Mouse (Mus musculus) left cerebral cortex, postnatal 14 days (tissue): ENCODE data around the gene Wfikkn1. TPM values are rescaled to one million over a fixed set of nuclear protein-coding genes. Genes with fewer than 3 reads are reported as not detected.

Experiments
- DNase-seq, 2 experiments: peaks; one replicate each; pipeline ENCODE4 v3.0.0; 2021 to 2022; ENCODE audit warnings: low spot score in 2 of 2, mixed read lengths in 1 of 2
- intact Hi-C: fragments of 180-260 bp; cut with DNase I; formaldehyde crosslinking; loops from one replicate; pipeline ENCODE4 v1.15.1; 2025
- microRNA-seq, 2 experiments: library from miRNA; unstranded; fragments of <30 nt; microRNA quantifications; one replicate each; pipeline ENCODE4 v1.2.0; 2022
- total RNA-seq, 2 experiments: library from RNA; stranded (reverse); gene quantifications; 2 replicates each; pipeline ENCODE4 v1.2.3; 2021

The Wfikkn1 gene
- total RNA-seq, 2 experiments from 2014 or later: 1.1 to 1.8 TPM

DNA sequence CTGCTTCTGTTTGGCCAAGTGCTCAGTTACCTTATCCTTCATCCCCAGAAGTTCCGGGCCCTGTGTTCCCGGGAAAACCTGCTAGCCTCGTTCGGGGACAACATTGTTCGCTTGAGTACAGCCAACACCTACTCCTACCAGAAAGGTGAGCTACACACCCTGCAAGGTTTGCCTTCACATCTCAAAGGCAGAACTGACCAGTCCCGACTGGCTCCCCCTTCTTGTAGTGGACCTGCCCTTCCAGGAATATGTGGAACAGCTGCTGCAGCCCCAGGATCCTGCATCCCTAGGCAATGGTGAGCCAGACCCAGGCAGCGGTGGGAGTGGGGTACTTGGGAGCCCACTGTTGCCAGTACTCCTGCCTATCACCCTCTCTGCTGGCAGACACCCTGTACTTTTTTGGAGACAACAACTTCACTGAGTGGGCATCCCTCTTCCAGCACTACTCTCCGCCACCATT, 51.1 kb downstream of the Wfikkn1 start:
- DNase-seq: no peak
- intact Hi-C loops: no loop called here

DNA sequence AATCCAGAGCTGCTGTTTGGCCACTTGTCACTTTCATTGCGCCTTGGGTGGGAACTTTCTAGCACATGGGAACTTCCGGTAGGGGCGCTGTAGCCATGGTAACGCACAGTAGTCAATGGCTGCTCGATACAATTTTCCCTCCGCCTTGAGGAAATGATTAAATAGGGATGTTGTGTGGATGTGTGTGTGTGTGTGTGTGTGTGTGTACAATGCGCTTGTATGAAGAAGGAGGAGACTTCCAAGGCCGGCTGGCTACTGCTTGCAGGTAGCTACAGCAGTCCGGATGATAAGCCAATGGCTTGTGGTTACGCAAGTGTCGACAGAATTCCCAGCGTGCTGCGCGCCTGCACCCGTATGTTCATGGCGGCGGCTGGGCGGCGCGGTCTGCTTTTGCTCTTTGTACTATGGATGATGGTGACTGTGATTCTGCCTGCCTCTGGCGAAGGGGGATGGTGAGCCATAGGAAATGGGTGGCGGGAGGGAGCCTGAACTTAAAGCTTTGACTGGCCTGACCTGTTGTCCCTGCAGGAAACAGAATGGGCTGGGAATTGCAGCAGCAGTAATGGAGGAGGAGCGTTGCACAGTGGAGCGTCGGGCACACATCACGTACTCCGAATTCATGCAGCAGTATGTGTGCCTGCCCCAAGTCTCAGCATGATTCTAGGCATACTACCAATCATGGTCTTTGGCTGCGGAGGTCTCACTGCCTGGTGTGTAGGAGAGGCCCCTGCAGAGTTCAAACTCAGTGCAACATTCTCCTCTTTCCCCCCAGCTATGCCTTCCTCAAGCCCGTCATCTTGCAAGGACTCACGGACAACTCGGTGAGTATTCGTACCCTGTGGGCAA, 51.7 kb downstream of the Wfikkn1 start, which contains the start of gene Jmjd8:
TSS of gene Jmjd8 (plus strand) at position 156 of the 846 bp plus-strand sequence.
- peak; percentile 89 to 92 for DNase-seq
- intact Hi-C loops: no loop called here

GRCm38 (mm10) chr17:25828223-25828594, 52.4 kb downstream of the Wfikkn1 start:
- DNase-seq: no peak
- intact Hi-C loops: no loop called here

Small RNA genes within 50 kb of the gene (microRNA-seq; reads per million reads assigned to microRNA genes)
- gene Mir3082: 2.7 to 3.2 reads per million in 2 experiments

Other genes starting within 250 kb of the Wfikkn1 start
- gene Gng13, start 163.7 kb downstream of the Wfikkn1 start, total RNA-seq: 100 to 1,000 TPM; 125 to 154 TPM
- 1 to 10 TPM; 1.9 to 4.3 TPM for gene Chtf18, start 153.4 kb downstream of the Wfikkn1 start, total RNA-seq
- 10 to 100 TPM; 34.2 to 35.5 TPM for gene Rpusd1, start 153.2 kb downstream of the Wfikkn1 start, total RNA-seq
- gene Mslnl, start 144.8 kb downstream of the Wfikkn1 start, total RNA-seq: not detected
- 1 to 10 TPM; 6.2 to 6.5 TPM for gene Msln, start 126.5 kb downstream of the Wfikkn1 start, total RNA-seq
- gene Narfl, start 107.1 kb downstream of the Wfikkn1 start, total RNA-seq: 10 to 100 TPM; 28.8 to 32.8 TPM
- 100 to 1,000 TPM; 127 to 140 TPM for gene Haghl, start 95.2 kb downstream of the Wfikkn1 start, total RNA-seq
- not detected for gene Ccdc78, start 94.3 kb downstream of the Wfikkn1 start, total RNA-seq
- gene Fam173a, start 88.0 kb downstream of the Wfikkn1 start, total RNA-seq: 10 to 100 TPM; 82.7 to 87.4 TPM
- not detected for gene AC134908.4, start 85.2 kb downstream of the Wfikkn1 start, total RNA-seq
- 10 to 100 TPM; 73.5 to 84.2 TPM for gene Metrn, start 83.7 kb downstream of the Wfikkn1 start, total RNA-seq
- gene Fbxl16, start 71.8 kb downstream of the Wfikkn1 start, total RNA-seq: 100 to 1,000 TPM; 460 to 479 TPM
- 10 to 100 TPM; 22.3 to 23.3 TPM for gene Wdr24, start 57.2 kb downstream of the Wfikkn1 start, total RNA-seq
- gene Jmjd8, start 52.0 kb downstream of the Wfikkn1 start, total RNA-seq: 10 to 100 TPM; 59.1 to 59.6 TPM
- 100 to 1,000 TPM; 160 to 166 TPM for gene Stub1, start 47.5 kb downstream of the Wfikkn1 start, total RNA-seq
- gene Rhbdl1, start 43.6 kb downstream of the Wfikkn1 start, total RNA-seq: 10 to 100 TPM; 85.8 to 89.7 TPM
- 10 to 100 TPM; 29.0 to 29.5 TPM for gene Gm20683, start 39.1 kb downstream of the Wfikkn1 start, total RNA-seq
- gene Rhot2, start 36.0 kb downstream of the Wfikkn1 start, total RNA-seq: 10 to 100 TPM; 81.9 to 84.9 TPM
- gene Wdr90, start 19.4 kb downstream of the Wfikkn1 start, total RNA-seq: 10 to 100 TPM; 34.2 to 37.9 TPM
- 10 to 100 TPM; 25.5 to 31.6 TPM for gene Mcrip2, start 12.1 kb downstream of the Wfikkn1 start, total RNA-seq
- 10 to 100 TPM; 37.6 to 40.3 TPM for gene Mettl26, start 5.8 kb downstream of the Wfikkn1 start, total RNA-seq
- gene Rab40c, start 38.9 kb upstream of the Wfikkn1 start, total RNA-seq: 10 to 100 TPM; 53.7 to 57.3 TPM
- 100 to 1,000 TPM; 138 to 145 TPM for gene Pigq, start 64.1 kb upstream of the Wfikkn1 start, total RNA-seq
- not detected for gene Nhlrc4, start 64.1 kb upstream of the Wfikkn1 start, total RNA-seq
- gene A930017K11Rik, start 71.7 kb upstream of the Wfikkn1 start, total RNA-seq: under 1 TPM in 1 of 2 experiments, not detected in 1; 0.13 TPM
- 10 to 100 TPM; 46.5 to 50.0 TPM for gene Capn15, start 104.9 kb upstream of the Wfikkn1 start, total RNA-seq
- gene Rab11fip3, start 188.7 kb upstream of the Wfikkn1 start, total RNA-seq: 10 to 100 TPM; 80.5 to 85.2 TPM
- gene Decr2, start 209.5 kb upstream of the Wfikkn1 start, total RNA-seq: 10 to 100 TPM; 24.3 to 26.3 TPM
- gene Nme4, start 214.7 kb upstream of the Wfikkn1 start, total RNA-seq: 1 to 10 TPM; 2.6 to 3.4 TPM
- gene Tmem8, start 232.4 kb upstream of the Wfikkn1 start, total RNA-seq: 10 to 100 TPM in 1 of 2 experiments, 1 to 10 TPM in 1; 9.7 to 12.3 TPM
- 10 to 100 TPM; 70.1 to 70.5 TPM for gene Mrpl28, start 242.6 kb upstream of the Wfikkn1 start, total RNA-seq